Mouse (Mus musculus): ENCODE measurements around the gene Rbm33. TPM values are rescaled to one million over a fixed set of nuclear protein-coding genes. Genes with fewer than 3 reads are reported as not detected.

The Rbm33 gene
- polyA plus RNA-seq, 1 experiment from 2014 or later, result 17.5 TPM

GRCm38 (mm10) chr5:28450126-28450890 is 133.4 kb downstream of the Rbm33 start:
- no peak overlapping the region for H3K4me2 ChIP-seq (ENCODE audit: low read length)
- DNase-seq (ENCODE audit: low spot score) (peak; percentile 48), ATAC-seq (replicated peaks; ENCODE audit: low FRiP score, low TSS enrichment, low read depth) (no peak)
- H3K9ac ChIP-seq (ENCODE audit: low read length), result no peak overlapping the region
- no peaks in the 10 kb centered on the region for H3K4me1 ChIP-seq (replicated peaks; ENCODE audit: control insufficient read depth, insufficient read depth, low read length)
- no peak overlapping the region for H3K4me3 ChIP-seq (ENCODE audit: low read depth, low read length)
- H3K27me3 ChIP-seq (replicated peaks; ENCODE audit: control insufficient read depth, insufficient read depth, low read length), result no peaks in the 10 kb centered on the region; the same call in 1 of the 2 replicates
- no peaks in the 10 kb centered on the region for H3K9me3 ChIP-seq (ENCODE audit: control insufficient read depth, low read length)
- WGBS, result 63% methylated on average over 3 of the region's 3 CpGs
- no peaks in the 10 kb centered on the region for H3K36me3 ChIP-seq (ENCODE audit: control insufficient read depth, insufficient read depth, low read length)
- no peak overlapping the region for H3K27ac ChIP-seq (ENCODE audit: low read depth)

GRCm38 (mm10) chr5:28451053-28451638 is 134.2 kb downstream of the Rbm33 start:
- 26% methylated on average over 6 of the region's 6 CpGs for WGBS
- Histone ChIP-seq H3K4me2 (ENCODE audit: low read length) (no peak overlapping the region), H3K9ac (ENCODE audit: low read length) (no peak overlapping the region), H3K4me3 (ENCODE audit: low read depth, low read length) (no peak overlapping the region), H3K27me3 (replicated peaks; ENCODE audit: control insufficient read depth, insufficient read depth, low read length) (peaks cover 8% of the 10 kb centered on the region), H3K36me3 (ENCODE audit: control insufficient read depth, insufficient read depth, low read length) (no peaks in the 10 kb centered on the region), H3K27ac (ENCODE audit: low read depth) (no peak overlapping the region), H3K4me1 (replicated peaks; ENCODE audit: control insufficient read depth, insufficient read depth, low read length) (no peaks in the 10 kb centered on the region), H3K9me3 (ENCODE audit: control insufficient read depth, low read length) (no peaks in the 10 kb centered on the region)
- peak; percentile 95 for DNase-seq (ENCODE audit: low spot score)
- peak; percentile 71 for ATAC-seq (replicated peaks; ENCODE audit: low FRiP score, low TSS enrichment, low read depth)

GRCm38 (mm10) chr5:28453086-28453485 is 136.2 kb downstream of the Rbm33 start:
- ATAC-seq (replicated peaks; ENCODE audit: low FRiP score, low TSS enrichment, low read depth), result no peak

GRCm38 (mm10) chr5:28453523-28453922 is 136.6 kb downstream of the Rbm33 start:
- Histone ChIP-seq H3K4me2 (ENCODE audit: low read length) (no peak overlapping the region), H3K4me3 (ENCODE audit: low read depth, low read length) (no peak overlapping the region), H3K27ac (ENCODE audit: low read depth) (no peak overlapping the region), H3K9me3 (ENCODE audit: control insufficient read depth, low read length) (no peaks in the 10 kb centered on the region), H3K36me3 (ENCODE audit: control insufficient read depth, insufficient read depth, low read length) (no peaks in the 10 kb centered on the region), H3K4me1 (replicated peaks; ENCODE audit: control insufficient read depth, insufficient read depth, low read length) (0 out of 2 replicates have a peak, but pooled peaks cover 4% of the 10 kb centered on the region), H3K27me3 (replicated peaks; ENCODE audit: control insufficient read depth, insufficient read depth, low read length) (peaks cover 32% of the 10 kb centered on the region), H3K9ac (ENCODE audit: low read length) (no peak overlapping the region)
- ATAC-seq (replicated peaks; ENCODE audit: low FRiP score, low TSS enrichment, low read depth), result no peak
- 38% methylated on average over 3 of the region's 3 CpGs for WGBS
- DNase-seq (ENCODE audit: low spot score), result peak; percentile 28

More at GRCm38 (mm10) chr5:28453086-28453485, 136.2 kb downstream of the Rbm33 start:
- Histone ChIP-seq H3K4me3 (ENCODE audit: low read depth, low read length) (no peak overlapping the region), H3K27ac (ENCODE audit: low read depth) (no peak overlapping the region), H3K36me3 (ENCODE audit: control insufficient read depth, insufficient read depth, low read length) (no peaks in the 10 kb centered on the region), H3K4me2 (ENCODE audit: low read length) (no peak overlapping the region), H3K4me1 (replicated peaks; ENCODE audit: control insufficient read depth, insufficient read depth, low read length) (0 out of 2 replicates have a peak, but pooled peaks cover under 1% of the 10 kb centered on the region), H3K27me3 (replicated peaks; ENCODE audit: control insufficient read depth, insufficient read depth, low read length) (peaks cover 28% of the 10 kb centered on the region), H3K9ac (ENCODE audit: low read length) (no peak overlapping the region), H3K9me3 (ENCODE audit: control insufficient read depth, low read length) (no peaks in the 10 kb centered on the region)
- peak; percentile 35 for DNase-seq (ENCODE audit: low spot score)
- 83% methylated on average over 5 of the region's 5 CpGs for WGBS

GRCm38 (mm10) chr5:28454546-28454945 is 137.6 kb downstream of the Rbm33 start:
- WGBS, result 89% methylated on average over 6 of the region's 6 CpGs
- H3K4me1 ChIP-seq (replicated peaks; ENCODE audit: control insufficient read depth, insufficient read depth, low read length), result peaks cover 10% of the 10 kb centered on the region; the same call in 1 of the 2 replicates
- H3K27ac ChIP-seq (ENCODE audit: low read depth), result no peak overlapping the region
- no peak overlapping the region for H3K4me2 ChIP-seq (ENCODE audit: low read length)
- H3K27me3 ChIP-seq (replicated peaks; ENCODE audit: control insufficient read depth, insufficient read depth, low read length), result peaks cover 42% of the 10 kb centered on the region
- DNase-seq (ENCODE audit: low spot score) (peak; percentile 50), ATAC-seq (replicated peaks; ENCODE audit: low FRiP score, low TSS enrichment, low read depth) (no peak)
- H3K9ac ChIP-seq (ENCODE audit: low read length), result no peak overlapping the region
- no peaks in the 10 kb centered on the region for H3K36me3 ChIP-seq (ENCODE audit: control insufficient read depth, insufficient read depth, low read length)
- no peak overlapping the region for H3K4me3 ChIP-seq (ENCODE audit: low read depth, low read length)
- H3K9me3 ChIP-seq (ENCODE audit: control insufficient read depth, low read length), result no peaks in the 10 kb centered on the region

GRCm38 (mm10) chr5:28455721-28456120 is 138.8 kb downstream of the Rbm33 start:
- DNase-seq (ENCODE audit: low spot score), result peak; percentile 46
- no peak overlapping the region for H3K4me2 ChIP-seq (ENCODE audit: low read length)
- no peaks in the 10 kb centered on the region for H3K9me3 ChIP-seq (ENCODE audit: control insufficient read depth, low read length)
- peaks cover 54% of the 10 kb centered on the region for H3K27me3 ChIP-seq (replicated peaks; ENCODE audit: control insufficient read depth, insufficient read depth, low read length)
- H3K36me3 ChIP-seq (ENCODE audit: control insufficient read depth, insufficient read depth, low read length), result no peaks in the 10 kb centered on the region
- WGBS, result 76% methylated on average over 5 of the region's 5 CpGs
- no peak overlapping the region for H3K9ac ChIP-seq (ENCODE audit: low read length)
- no peak overlapping the region for H3K27ac ChIP-seq (ENCODE audit: low read depth)
- H3K4me3 ChIP-seq (ENCODE audit: low read depth, low read length), result no peak overlapping the region
- ATAC-seq (replicated peaks; ENCODE audit: low FRiP score, low TSS enrichment, low read depth), result no peak
- peaks cover 11% of the 10 kb centered on the region; the same call in 1 of the 2 replicates for H3K4me1 ChIP-seq (replicated peaks; ENCODE audit: control insufficient read depth, insufficient read depth, low read length)

GRCm38 (mm10) chr5:28456366-28456765 is 139.4 kb downstream of the Rbm33 start:
- Histone ChIP-seq H3K4me2 (ENCODE audit: low read length) (no peak overlapping the region), H3K27ac (ENCODE audit: low read depth) (no peak overlapping the region), H3K4me1 (replicated peaks; ENCODE audit: control insufficient read depth, insufficient read depth, low read length) (peaks cover 11% of the 10 kb centered on the region; the same call in 1 of the 2 replicates), H3K27me3 (replicated peaks; ENCODE audit: control insufficient read depth, insufficient read depth, low read length) (peaks cover 61% of the 10 kb centered on the region), H3K4me3 (ENCODE audit: low read depth, low read length) (no peak overlapping the region), H3K9me3 (ENCODE audit: control insufficient read depth, low read length) (no peaks in the 10 kb centered on the region), H3K9ac (ENCODE audit: low read length) (no peak overlapping the region), H3K36me3 (ENCODE audit: control insufficient read depth, insufficient read depth, low read length) (no peaks in the 10 kb centered on the region)
- DNase-seq (ENCODE audit: low spot score) (peak; percentile 52), ATAC-seq (replicated peaks; ENCODE audit: low FRiP score, low TSS enrichment, low read depth) (no peak)
- WGBS, result 56% methylated on average over 1 of the region's 1 CpGs

GRCm38 (mm10) chr5:28457921-28458641 is 141.2 kb downstream of the Rbm33 start:
- no peak for ATAC-seq (replicated peaks; ENCODE audit: low FRiP score, low TSS enrichment, low read depth)
- H3K27ac ChIP-seq (ENCODE audit: low read depth), result no peak overlapping the region
- H3K4me1 ChIP-seq (replicated peaks; ENCODE audit: control insufficient read depth, insufficient read depth, low read length), result peaks cover 11% of the 10 kb centered on the region; the same call in 1 of the 2 replicates
- H3K9ac ChIP-seq (ENCODE audit: low read length), result 0 out of 2 replicates have a peak overlapping the region, but pooled peaks have one; percentile 14
- peak overlapping the region; percentile 29 for H3K4me3 ChIP-seq (ENCODE audit: low read depth, low read length)
- no peaks in the 10 kb centered on the region for H3K9me3 ChIP-seq (ENCODE audit: control insufficient read depth, low read length)
- H3K27me3 ChIP-seq (replicated peaks; ENCODE audit: control insufficient read depth, insufficient read depth, low read length), result peaks cover 78% of the 10 kb centered on the region
- no peaks in the 10 kb centered on the region for H3K36me3 ChIP-seq (ENCODE audit: control insufficient read depth, insufficient read depth, low read length)
- DNase-seq (ENCODE audit: low spot score), result peak; percentile 73
- H3K4me2 ChIP-seq (ENCODE audit: low read length), result peak overlapping the region; percentile 62
- 1% methylated on average over 89 of the region's 95 CpGs for WGBS
